Mouse (Mus musculus) cortical plate, adult 2 months (tissue): ENCODE measurements around the gene Marcksl1. TPM values are rescaled to one million over a fixed set of nuclear protein-coding genes. Genes with fewer than 3 reads are reported as not detected.

ENCODE experiments used
- H3K27ac ChIP-seq: fragments of 200-500 bp; 2 replicates; pipeline ENCODE4 v1.5.1; 2012; ENCODE audit warnings: low read length, control low read depth, inconsistent platforms; ENCODE audit not compliant: insufficient read depth
- H3K4me1 ChIP-seq: fragments of 200-500 bp; 2 replicates; pipeline ENCODE4 v1.6.1; 2011; ENCODE audit warnings: low read length; ENCODE audit not compliant: control insufficient read depth, insufficient read depth
- H3K4me3 ChIP-seq: fragments of 200-500 bp; 2 replicates; pipeline ENCODE4 v1.5.1; 2011; ENCODE audit warnings: mild to moderate bottlenecking, low read length, control low read depth; ENCODE audit not compliant: insufficient read depth
- CTCF ChIP-seq: fragments of 200-500 bp; IDR thresholded peaks from 2 replicates; pipeline ENCODE4 v1.5.1; 2011; ENCODE audit warnings: mild to moderate bottlenecking, control low read depth, low read length; ENCODE audit not compliant: insufficient read depth; ENCODE audit errors: extremely low read depth
- POLR2A ChIP-seq: fragments of 200-500 bp; IDR thresholded peaks from 2 replicates; pipeline ENCODE4 v1.6.1; 2011; ENCODE audit warnings: mild to moderate bottlenecking, low read length, control low read depth; ENCODE audit not compliant: insufficient read depth; ENCODE audit errors: extremely low read depth
- polyA plus RNA-seq: library from polyadenylated mRNA; depleted of rRNA; stranded (reverse); fragments of >200 nt; gene quantifications from 2 replicates; pipeline ENCODE4 v1.2.3, GENCODE M21; 2012; rRNA removed

The Marcksl1 gene
- 129 and 134 TPM in 2 replicates for polyA plus RNA-seq

GRCm38 (mm10) chr4:129513086-129513767 lies at the start of gene Marcksl1:
TSS of gene Marcksl1 (plus strand) at chr4:129513581.
- TF ChIP-seq CTCF (no peak), POLR2A (peak; percentile 44; the same call in 1 of the 2 replicates)
- Histone ChIP-seq H3K27ac (0 out of 2 replicates have a peak within 1 kb of the TSS, but pooled peaks have one; percentile 61), H3K4me1 (no peaks in the 10 kb centered on the region), H3K4me3 (peak within 1 kb of the TSS; percentile 56)

GRCm38 (mm10) chr4:129464286-129464815 lies 49.0 kb upstream of the Marcksl1 start:
- H3K4me3 ChIP-seq: no peak overlapping the region
- TF ChIP-seq POLR2A (no peak), CTCF (no peak)
- H3K27ac ChIP-seq: no peak overlapping the region
- H3K4me1 ChIP-seq: no peaks in the 10 kb centered on the region

- TF ChIP-seq CTCF: no peak
- no peak for TF ChIP-seq POLR2A
- Histone ChIP-seq H3K4me1 (peaks cover 1% of the 10 kb centered on the region; the same call in 1 of the 2 replicates), H3K4me3 (no peak overlapping the region), H3K27ac (no peak overlapping the region)
Observed at GRCm38 (mm10) chr4:129476047-129476446, 37.3 kb upstream of the Marcksl1 start.

- H3K4me1 ChIP-seq: peaks cover 1% of the 10 kb centered on the region; the same call in 1 of the 2 replicates
- no peak overlapping the region for H3K4me3 ChIP-seq
- TF ChIP-seq CTCF: no peak
- no peak for TF ChIP-seq POLR2A
- no peak overlapping the region for H3K27ac ChIP-seq
Observed at GRCm38 (mm10) chr4:129479863-129480262, 33.5 kb upstream of the Marcksl1 start.

- Histone ChIP-seq H3K4me1 (peaks cover 1% of the 10 kb centered on the region; the same call in 1 of the 2 replicates), H3K4me3 (no peak overlapping the region), H3K27ac (no peak overlapping the region)
- no peak for TF ChIP-seq POLR2A
- no peak for TF ChIP-seq CTCF
Observed at GRCm38 (mm10) chr4:129481090-129481489, 32.3 kb upstream of the Marcksl1 start.

GRCm38 (mm10) chr4:129490972-129491880 lies 22.2 kb upstream of the Marcksl1 start, which contains the start of the genes Tssk3 and Fam229a:
TSS of gene Tssk3 (minus strand) at chr4:129491022.
TSS of gene Fam229a (plus strand) at chr4:129491190.
- Histone ChIP-seq H3K27ac (no peak within 1 kb of the TSS), H3K4me1 (no peaks in the 10 kb centered on the region), H3K4me3 (peak within 1 kb of the TSS; percentile 7)
- no peak for TF ChIP-seq POLR2A
- no peak for TF ChIP-seq CTCF

GRCm38 (mm10) chr4:129494681-129495080 lies 18.7 kb upstream of the Marcksl1 start:
- Histone ChIP-seq H3K27ac (no peak overlapping the region), H3K4me1 (no peaks in the 10 kb centered on the region), H3K4me3 (no peak overlapping the region)
- 0 out of 2 replicates have a peak, but pooled peaks have one; percentile 4 for TF ChIP-seq CTCF
- no peak for TF ChIP-seq POLR2A

GRCm38 (mm10) chr4:129495672-129496562 lies 17.5 kb upstream of the Marcksl1 start:
- TF ChIP-seq POLR2A (peak; percentile 35; the same call in 1 of the 2 replicates), CTCF (no peak)
- H3K4me1 ChIP-seq: no peaks in the 10 kb centered on the region
- H3K27ac ChIP-seq: peak overlapping the region; percentile 13; the same call in 1 of the 2 replicates
- H3K4me3 ChIP-seq: no peak overlapping the region

- no peaks in the 10 kb centered on the region for H3K4me1 ChIP-seq
- H3K27ac ChIP-seq: no peak overlapping the region
- no peak overlapping the region for H3K4me3 ChIP-seq
- TF ChIP-seq CTCF (no peak), POLR2A (no peak)
Observed at GRCm38 (mm10) chr4:129496631-129497030, 16.8 kb upstream of the Marcksl1 start.
